Mouse (Mus musculus) CH12.LX (cell line): ENCODE data around the gene Ntn1. TPM values are rescaled to one million over a fixed set of nuclear protein-coding genes. Genes with fewer than 3 reads are reported as not detected.
A peak's percentile ranks its signal among the peaks of the same experiment; 100 is the strongest.

Experiments
- DNase-seq: peaks from one replicate; pipeline ENCODE4 v3.0.0-alpha.2; 2013; ENCODE audit errors: extremely low read depth
- H3K27ac ChIP-seq: 2 replicates; pipeline ENCODE4 v1.5.1; 2012; ENCODE audit warnings: low read depth, mild to moderate bottlenecking, control low read depth, moderate library complexity; ENCODE audit not compliant: insufficient read depth
- H3K27me3 ChIP-seq: replicated peaks from 2 replicates; pipeline ENCODE3; 2012; ENCODE audit warnings: inconsistent platforms
- H3K36me3 ChIP-seq, 2 experiments: replicated peaks in 1 of 2; 2 replicates each; pipeline versions ENCODE3 to v1.6.1; 2012; ENCODE audit warnings: inconsistent platforms in 1 of 2, low read length in 1 of 2, mild to moderate bottlenecking in 1 of 2, mixed read lengths in 1 of 2, moderate library complexity in 1 of 2; ENCODE audit not compliant: control insufficient read depth in 1 of 2, insufficient read depth in 1 of 2
- H3K4me1 ChIP-seq, 2 experiments: 2 replicates each; pipeline ENCODE4 v1.6.1; 2012; ENCODE audit warnings: inconsistent platforms in 1 of 2, moderate library complexity in 1 of 2; ENCODE audit not compliant: insufficient read depth in 2 of 2, control insufficient read depth in 1 of 2
- H3K4me2 ChIP-seq: 2 replicates; pipeline ENCODE4 v1.6.1; 2012; ENCODE audit warnings: low read depth, mild to moderate bottlenecking, control low read depth; ENCODE audit not compliant: poor library complexity, insufficient read depth, severe bottlenecking
- H3K4me3 ChIP-seq, 3 experiments: fragments of 150-350 bp in 1 of 3; sonication (generic) in 1 of 3; replicated peaks in 1 of 3; 2 replicates each; pipeline versions ENCODE3 to v1.5.1; 2011 to 2012; ENCODE audit warnings: low read depth in 2 of 3, low read length in 2 of 3, mild to moderate bottlenecking in 2 of 3, moderate library complexity in 2 of 3, control low read depth in 1 of 3, improper control_type of control experiment in 1 of 3, inconsistent platforms in 1 of 3, mixed read lengths in 1 of 3; ENCODE audit not compliant: poor library complexity in 1 of 3
- H3K79me2 ChIP-seq: replicated peaks from 2 replicates; pipeline ENCODE4 v1.6.1; 2012; ENCODE audit warnings: mild to moderate bottlenecking, moderate library complexity; ENCODE audit not compliant: control insufficient read depth, poor library complexity, insufficient read depth, severe bottlenecking; ENCODE audit errors: extremely low read depth
- H3K9ac ChIP-seq: 2 replicates; pipeline ENCODE4 v1.6.1; 2012; ENCODE audit warnings: low read depth, mild to moderate bottlenecking, control low read depth, moderate library complexity; ENCODE audit not compliant: insufficient read depth
- H3K9me3 ChIP-seq: replicated peaks from 2 replicates; pipeline ENCODE3; 2012; ENCODE audit warnings: low read length, inconsistent platforms, mixed read lengths
- CHD2 ChIP-seq: IDR thresholded peaks from 2 replicates; pipeline ENCODE4 v1.6.1; 2011; ENCODE audit warnings: low read length, improper control_type of control experiment
- CTCF ChIP-seq, 2 experiments: IDR thresholded peaks in 1 of 2; conservative IDR thresholded peaks in 1 of 2; 2 replicates each; pipeline ENCODE4 v1.5.1; 2011 to 2012; ENCODE audit warnings: low read depth in 2 of 2, low read length in 2 of 2, improper control_type of control experiment in 1 of 2, inconsistent platforms in 1 of 2, mild to moderate bottlenecking in 1 of 2, moderate library complexity in 1 of 2
- E2F4 ChIP-seq: IDR thresholded peaks from 2 replicates; pipeline ENCODE4 v1.6.1; 2011; ENCODE audit warnings: low read depth, low read length, improper control_type of control experiment; ENCODE audit not compliant: insufficient replicate concordance
- ELF1 ChIP-seq: IDR thresholded peaks from 2 replicates; pipeline ENCODE4 v1.6.1; 2014; ENCODE audit warnings: low read depth, mild to moderate bottlenecking, inconsistent platforms, low read length, improper control_type of control experiment
- ETS1 ChIP-seq: conservative IDR thresholded peaks from 2 replicates; pipeline ENCODE4 v1.6.1; 2012; ENCODE audit warnings: low read depth, mild to moderate bottlenecking, inconsistent platforms, low read length, improper control_type of control experiment, moderate library complexity
- JUN ChIP-seq: IDR thresholded peaks from 2 replicates; pipeline ENCODE4 v1.6.1; 2011; ENCODE audit warnings: low read depth, mild to moderate bottlenecking, low read length, improper control_type of control experiment, moderate library complexity; ENCODE audit not compliant: insufficient read depth
- MXI1 ChIP-seq: IDR thresholded peaks from 2 replicates; pipeline ENCODE4 v1.6.1; 2011; ENCODE audit warnings: mild to moderate bottlenecking, low read depth, low read length, improper control_type of control experiment
- MYC ChIP-seq: IDR thresholded peaks from 2 replicates; pipeline ENCODE4 v1.6.1; 2011; ENCODE audit warnings: low read depth, mild to moderate bottlenecking, improper control_type of control experiment, low read length
- NRF1 ChIP-seq: IDR thresholded peaks from 2 replicates; pipeline ENCODE4 v1.6.1; 2014; ENCODE audit warnings: low read depth, mild to moderate bottlenecking, inconsistent platforms, low read length, improper control_type of control experiment, moderate library complexity
- POLR2A ChIP-seq: IDR thresholded peaks from 2 replicates; pipeline ENCODE4 v1.6.1; 2011; ENCODE audit warnings: low read depth, mild to moderate bottlenecking, improper control_type of control experiment, low read length
- SIN3A ChIP-seq: IDR thresholded peaks from 2 replicates; pipeline ENCODE4 v1.6.1; 2012; ENCODE audit warnings: low read length, improper control_type of control experiment, inconsistent platforms
- TCF12 ChIP-seq: IDR thresholded peaks from 2 replicates; pipeline ENCODE4 v1.6.1; 2014; ENCODE audit warnings: low read depth, mild to moderate bottlenecking, inconsistent platforms, low read length, improper control_type of control experiment
- USF1 ChIP-seq: IDR thresholded peaks from 2 replicates; pipeline ENCODE4 v1.6.1; 2014; ENCODE audit warnings: low read depth, mild to moderate bottlenecking, inconsistent platforms, low read length, improper control_type of control experiment
- ZC3H11A ChIP-seq: IDR thresholded peaks from 2 replicates; pipeline ENCODE4 v1.6.1; 2012; ENCODE audit warnings: low read depth, mild to moderate bottlenecking, inconsistent platforms, low read length, improper control_type of control experiment
- ZNF384 ChIP-seq: IDR thresholded peaks from 2 replicates; pipeline ENCODE4 v1.6.1; 2012; ENCODE audit warnings: low read depth, low read length, improper control_type of control experiment, inconsistent platforms
- dilution Hi-C: fragments of 300-500 bp; cut with MboI; formaldehyde crosslinking; loops from 2 replicates; pipeline ENCODE4 v1.14.3; 2020; ENCODE audit warnings: low sequenced_read_pairs; ENCODE audit not compliant: extremely low pct_unique_long_range_greater_than_20kb, extremely low pct_ligation_motif_present
- in situ Hi-C: fragments of 300-500 bp; cut with MboI; formaldehyde crosslinking; loops from 3 replicates; pipeline ENCODE4 v1.14.3; 2019; ENCODE audit warnings: low sequenced_read_pairs, low pct_ligation_motif_present, low pct_unique_long_range_greater_than_20kb, mixed read lengths
- polyA plus RNA-seq: library from polyadenylated mRNA; unstranded; fragments of >175 nt; gene quantifications from 2 replicates; pipeline ENCODE4 v1.2.1, GENCODE M21; 2012; ENCODE audit warnings: low read depth; ENCODE audit not compliant: insufficient read length
- total RNA-seq, 2 experiments: library from RNA; depleted of rRNA; stranded (reverse); fragments of 300-350 nt in 1 of 2; fragments of >200 nt in 1 of 2; gene quantifications; 2 replicates each; pipeline ENCODE4 v1.2.3; 2012 to 2014

Gene Ntn1
- total RNA-seq (2012; rRNA removed) (0.38 and 0.59 TPM in 2 replicates), total RNA-seq (2014; rRNA removed) (0.47 and 0.54 TPM in 2 replicates), polyA plus RNA-seq (0.78 and 1.2 TPM in 2 replicates)

GRCm38 (mm10) chr11:68400727-68401219 lies at the start of gene Ntn1:
TSS of gene Ntn1 (minus strand) at chr11:68400823.
- Histone ChIP-seq H3K9ac (no peak within 1 kb of the TSS), H3K4me3 (no peak within 1 kb of the TSS), H3K4me1 (peaks cover 0 to 2% of the 10 kb centered on the region in 2 experiments; a peak in 1 of 4 replicates), H3K79me2 (no peaks in the 10 kb centered on the region), H3K4me2 (no peak within 1 kb of the TSS; the same call in none of the 2 replicates), H3K36me3 (no peaks in the 10 kb centered on the region), H3K27ac (no peak within 1 kb of the TSS), H3K27me3 (peaks cover 5% of the 10 kb centered on the region), H3K9me3 (no peaks in the 10 kb centered on the region)
- DNase-seq = no peak
- in situ Hi-C loops (loop anchor here (5.0 kb wide), 1 partner anchor 178 kb away; no protein-coding TSS in a partner anchor), dilution Hi-C loops (no loop called here)
- TF ChIP-seq ZC3H11A (no peak), CHD2 (no peak), SIN3A (no peak), ETS1 (no peak), ZNF384 (no peak), TCF12 (no peak), ELF1 (no peak)

DNA sequence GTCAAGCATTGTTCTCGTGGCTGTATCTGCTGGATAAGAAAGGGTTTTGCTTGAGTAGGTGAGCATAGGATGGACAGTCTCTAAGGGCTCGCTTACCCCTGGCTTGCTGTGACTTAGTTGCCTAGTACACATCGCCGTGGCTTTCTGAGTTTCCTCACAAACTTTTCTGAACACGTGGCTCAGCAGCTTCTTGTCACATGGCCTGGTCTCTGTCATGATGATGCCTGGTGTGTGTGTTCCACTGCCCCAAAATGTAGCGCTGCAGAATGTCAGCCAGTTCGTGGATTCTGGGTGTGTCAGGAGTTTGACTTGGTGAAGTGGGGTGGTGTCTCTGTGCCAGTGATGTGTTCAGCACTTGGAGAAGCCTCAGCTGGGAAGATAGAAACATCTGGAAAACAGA lies 47.7 kb upstream of the Ntn1 start:
- dilution Hi-C loops (no loop called here), in situ Hi-C loops (no loop called here)
- Histone ChIP-seq H3K9ac (no peak overlapping the region), H3K27ac (no peak overlapping the region), H3K79me2 (no peaks in the 10 kb centered on the region), H3K36me3 (peaks cover 0 to 26% of the 10 kb centered on the region in 2 experiments), H3K27me3 (no peaks in the 10 kb centered on the region), H3K4me1 (peaks cover 38 to 67% of the 10 kb centered on the region in 2 experiments), H3K4me3 (no peak overlapping the region), H3K4me2 (no peak overlapping the region), H3K9me3 (peaks cover 6% of the 10 kb centered on the region)
- TF ChIP-seq USF1 = 0 out of 2 replicates have a peak, but pooled peaks have one; percentile 3
- no peak for TF ChIP-seq ZNF384
- 0 out of 2 replicates have a peak, but pooled peaks have one; percentile 39 for TF ChIP-seq MYC
- no peak for TF ChIP-seq MXI1
- TF ChIP-seq NRF1 = no peak
- TF ChIP-seq JUN = no peak
- TF ChIP-seq ZC3H11A = no peak
- no peak for TF ChIP-seq CTCF (conservative IDR thresholded peaks at IDR 0.05 in 1 of 2, IDR thresholded peaks at IDR 0.05 in 1 of 2; ENCODE audit: low read depth in 2 of 2, low read length in 2 of 2)
- no peak for TF ChIP-seq POLR2A
- TF ChIP-seq E2F4 = no peak
- DNase-seq = no peak
